Mouse (Mus musculus) cortical plate, adult 2 months (tissue): ENCODE results near the gene Abcc1.

Experiments used
- CTCF ChIP-seq: fragments of 200-500 bp; IDR thresholded peaks from 2 replicates; pipeline ENCODE4 v1.5.1; 2011; ENCODE audit warnings: mild to moderate bottlenecking, control low read depth, low read length; ENCODE audit not compliant: insufficient read depth; ENCODE audit errors: extremely low read depth
- POLR2A ChIP-seq: fragments of 200-500 bp; IDR thresholded peaks from 2 replicates; pipeline ENCODE4 v1.6.1; 2011; ENCODE audit warnings: mild to moderate bottlenecking, low read length, control low read depth; ENCODE audit not compliant: insufficient read depth; ENCODE audit errors: extremely low read depth

DNA sequence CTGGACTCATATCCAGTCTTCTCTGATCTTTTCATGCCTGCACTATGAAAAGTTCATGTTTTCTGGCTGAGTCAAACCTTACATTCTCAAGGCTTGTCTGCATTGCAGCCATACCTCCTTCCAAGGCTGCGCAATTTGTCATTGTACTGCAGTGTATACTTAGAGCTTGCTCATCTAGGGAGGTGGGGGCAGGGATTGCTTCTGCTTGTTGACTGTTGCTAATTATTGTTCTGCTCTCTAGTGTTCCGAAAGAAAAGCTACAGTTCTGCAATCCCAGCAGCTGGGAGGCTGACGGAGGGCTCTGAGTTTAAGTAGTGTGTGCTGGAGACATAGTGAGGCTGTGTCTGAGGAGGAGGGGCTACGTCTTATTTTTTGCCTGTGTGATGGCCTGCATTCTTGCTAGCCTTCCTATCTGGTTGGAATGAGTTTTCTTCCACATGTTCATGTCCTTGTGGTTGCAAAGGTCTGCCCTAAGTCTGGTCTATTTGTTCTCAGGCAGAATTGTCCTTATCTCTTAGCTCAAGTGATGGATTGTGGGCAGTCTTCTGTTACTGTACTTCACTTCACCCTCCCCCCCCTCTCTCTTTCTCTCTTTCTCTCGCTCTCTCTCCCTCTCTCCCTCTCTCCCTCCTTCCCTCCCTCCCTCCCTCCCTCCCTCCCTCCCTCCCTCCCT is 90.2 kb downstream of the Abcc1 start:
- TF ChIP-seq CTCF (no peak), POLR2A (no peak)
